Mouse (Mus musculus): ENCODE measurements around the gene Izumo1r. TPM values are rescaled to one million over a fixed set of nuclear protein-coding genes. Genes with fewer than 3 reads are reported as not detected.

Izumo1r gene
- 0.23 and 0.38 TPM in 2 replicates for polyA plus RNA-seq (2015; fragmentation: Nextera tagmentation; extraction: Ambion mirVana)

DNA sequence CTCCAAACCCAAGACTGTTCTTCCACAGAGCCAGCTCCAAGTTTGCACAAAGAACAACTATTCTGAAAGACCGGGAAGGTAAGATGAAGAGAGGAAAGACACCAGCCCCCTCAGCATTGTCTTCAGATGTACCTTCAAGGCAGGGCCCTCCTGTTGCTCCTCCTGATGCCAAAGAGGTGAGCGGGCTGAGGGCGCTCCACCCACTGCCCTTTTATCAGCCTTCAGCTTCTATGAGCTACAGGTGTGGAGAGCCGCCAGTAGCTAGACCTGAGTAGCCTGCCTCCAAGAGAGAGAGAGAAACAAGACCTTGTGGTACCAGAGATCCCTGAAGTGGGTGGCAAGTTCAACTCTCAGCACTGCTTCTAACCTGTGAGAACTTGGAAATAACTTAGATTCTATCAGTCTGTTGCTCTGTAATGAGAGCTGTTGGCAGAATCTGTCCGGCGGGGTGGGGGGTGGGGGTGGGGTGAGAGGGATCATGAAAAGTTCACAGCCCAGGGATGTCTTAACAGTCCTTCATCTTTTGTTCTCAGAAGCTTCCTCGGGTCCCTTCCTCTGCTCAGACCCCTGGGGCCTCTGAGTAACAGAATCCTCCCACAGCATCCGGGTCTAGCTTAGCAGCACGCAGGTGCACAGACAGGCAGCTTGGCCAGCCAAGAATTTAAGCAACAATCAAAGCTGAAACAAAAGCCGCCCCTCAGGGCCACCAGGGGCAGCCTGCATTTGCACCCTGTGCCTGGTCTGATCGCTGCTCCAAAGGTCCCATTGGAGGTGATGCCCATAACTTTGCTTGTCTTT is at the start of gene Izumo1r:
Izumo1r (minus strand) TSS at position 369 of the 798 bp plus-strand sequence.
- H3K9ac ChIP-seq = no peak within 1 kb of the TSS
- no peak for ATAC-seq (ENCODE audit: insufficient number of reproducible peaks, low FRiP score, low TSS enrichment, low read depth)
- peaks cover 21% of the 10 kb centered on the region for H3K4me1 ChIP-seq
- H3K4me3 ChIP-seq = no peak within 1 kb of the TSS
- H3K36me3 ChIP-seq = no peaks in the 10 kb centered on the region
- H3K27ac ChIP-seq = no peak within 1 kb of the TSS
- H3K9me3 ChIP-seq = no peaks in the 10 kb centered on the region
- no peaks in the 10 kb centered on the region for H3K27me3 ChIP-seq
- 38% methylated on average over 11 of the region's 11 CpGs for WGBS
- H3K4me2 ChIP-seq = no peak within 1 kb of the TSS

DNA sequence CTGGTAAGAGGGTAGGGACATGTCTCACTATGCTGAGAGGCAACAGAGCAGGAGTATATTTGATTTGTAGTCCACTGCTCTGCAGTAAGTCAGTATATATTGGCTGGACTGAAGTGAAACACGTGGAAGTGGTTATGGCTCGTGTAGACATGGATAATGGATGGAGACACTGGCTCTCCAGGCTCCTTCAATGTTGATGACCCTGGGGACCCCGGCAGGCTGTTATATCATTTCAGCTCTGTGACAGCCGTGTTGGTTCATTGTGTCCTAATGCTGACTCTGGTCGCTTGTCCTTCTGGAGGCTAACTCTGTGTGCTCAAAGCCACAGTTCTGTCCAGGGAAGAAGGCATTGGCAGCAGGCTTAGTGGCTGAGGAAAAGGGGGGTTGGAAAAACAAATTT is 47.3 kb upstream of the Izumo1r start:
- H3K4me2 ChIP-seq = no peak overlapping the region
- WGBS = 63% methylated on average over 5 of the region's 5 CpGs
- H3K4me3 ChIP-seq = no peak overlapping the region
- no peaks in the 10 kb centered on the region for H3K4me1 ChIP-seq
- H3K36me3 ChIP-seq = no peaks in the 10 kb centered on the region
- no peak overlapping the region for H3K27ac ChIP-seq
- no peaks in the 10 kb centered on the region for H3K27me3 ChIP-seq
- no peak for ATAC-seq (ENCODE audit: insufficient number of reproducible peaks, low FRiP score, low TSS enrichment, low read depth)
- H3K9me3 ChIP-seq = no peaks in the 10 kb centered on the region
- no peak overlapping the region for H3K9ac ChIP-seq

DNA sequence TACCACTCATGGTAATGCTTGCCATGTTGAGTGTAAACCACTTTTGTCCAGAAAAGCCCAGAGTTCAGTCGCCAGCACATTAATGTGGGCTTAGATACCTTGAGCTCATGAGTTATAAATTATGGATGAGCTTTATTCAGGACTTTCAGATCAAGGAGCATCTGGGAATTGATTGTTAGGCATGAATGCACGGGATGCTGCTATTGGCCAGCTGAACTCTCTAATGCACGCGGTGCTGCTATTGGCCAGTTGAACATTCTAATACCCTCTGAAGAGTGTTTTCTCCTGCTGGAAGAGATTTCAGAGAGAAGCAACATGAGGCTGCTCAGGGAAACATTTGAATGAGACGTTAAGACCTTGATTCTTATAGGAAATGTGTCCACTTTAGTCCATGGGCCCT is 45.1 kb upstream of the Izumo1r start:
- Histone ChIP-seq H3K9me3 (no peaks in the 10 kb centered on the region), H3K9ac (no peak overlapping the region), H3K27ac (no peak overlapping the region), H3K27me3 (no peaks in the 10 kb centered on the region), H3K4me1 (no peaks in the 10 kb centered on the region), H3K4me3 (no peak overlapping the region), H3K4me2 (no peak overlapping the region), H3K36me3 (no peaks in the 10 kb centered on the region)
- no peak for ATAC-seq (ENCODE audit: insufficient number of reproducible peaks, low FRiP score, low TSS enrichment, low read depth)
- WGBS = 86% methylated on average over 5 of the region's 5 CpGs

DNA sequence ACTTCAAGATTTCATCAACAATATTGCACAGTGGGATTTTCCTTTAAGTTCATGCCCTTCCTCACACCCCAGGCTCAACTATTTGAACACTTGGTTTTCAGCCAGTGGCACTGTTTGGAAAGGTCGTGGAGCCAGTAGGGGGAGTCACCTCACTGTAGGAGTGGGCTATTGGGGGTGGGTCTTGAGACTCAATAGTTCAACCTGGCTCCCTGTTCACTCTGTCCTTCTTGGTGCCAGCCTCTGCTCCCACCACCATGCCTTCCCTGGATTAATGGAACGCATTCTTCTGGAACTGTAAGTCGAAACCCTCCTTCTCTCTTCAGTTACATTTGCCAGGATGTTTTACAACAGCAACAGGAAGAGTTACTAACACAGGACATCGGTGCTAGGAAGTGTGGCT is 42.9 kb upstream of the Izumo1r start:
- H3K9ac ChIP-seq = no peak overlapping the region
- H3K4me2 ChIP-seq = no peak overlapping the region
- ATAC-seq (ENCODE audit: insufficient number of reproducible peaks, low FRiP score, low TSS enrichment, low read depth) = no peak
- H3K27ac ChIP-seq = no peak overlapping the region
- WGBS = 51% methylated on average over 4 of the region's 4 CpGs
- H3K9me3 ChIP-seq = no peaks in the 10 kb centered on the region
- H3K27me3 ChIP-seq = no peaks in the 10 kb centered on the region
- no peak overlapping the region for H3K4me3 ChIP-seq
- H3K36me3 ChIP-seq = no peaks in the 10 kb centered on the region
- no peaks in the 10 kb centered on the region for H3K4me1 ChIP-seq

DNA sequence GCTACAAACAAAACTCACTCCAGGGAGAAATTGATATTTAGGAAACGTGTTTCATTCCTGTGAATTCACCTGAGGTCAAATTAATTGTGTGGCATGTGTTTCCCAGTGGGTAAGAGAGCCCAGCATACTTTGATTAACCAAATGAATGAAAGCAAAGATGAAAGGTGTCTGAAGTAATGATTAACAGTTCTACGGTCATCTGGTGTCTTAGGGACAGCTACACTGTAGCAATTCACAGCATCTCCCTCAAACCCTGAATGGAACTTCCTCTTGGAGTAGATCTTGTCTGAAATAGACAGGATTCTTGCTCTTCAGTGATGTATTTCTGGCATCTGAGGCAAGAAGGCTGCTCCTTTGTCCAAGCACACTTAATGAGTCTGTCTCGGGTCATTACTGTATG is 42.2 kb upstream of the Izumo1r start:
- no peaks in the 10 kb centered on the region for H3K36me3 ChIP-seq
- 42% methylated on average over 3 of the region's 3 CpGs for WGBS
- no peak for ATAC-seq (ENCODE audit: insufficient number of reproducible peaks, low FRiP score, low TSS enrichment, low read depth)

DNA sequence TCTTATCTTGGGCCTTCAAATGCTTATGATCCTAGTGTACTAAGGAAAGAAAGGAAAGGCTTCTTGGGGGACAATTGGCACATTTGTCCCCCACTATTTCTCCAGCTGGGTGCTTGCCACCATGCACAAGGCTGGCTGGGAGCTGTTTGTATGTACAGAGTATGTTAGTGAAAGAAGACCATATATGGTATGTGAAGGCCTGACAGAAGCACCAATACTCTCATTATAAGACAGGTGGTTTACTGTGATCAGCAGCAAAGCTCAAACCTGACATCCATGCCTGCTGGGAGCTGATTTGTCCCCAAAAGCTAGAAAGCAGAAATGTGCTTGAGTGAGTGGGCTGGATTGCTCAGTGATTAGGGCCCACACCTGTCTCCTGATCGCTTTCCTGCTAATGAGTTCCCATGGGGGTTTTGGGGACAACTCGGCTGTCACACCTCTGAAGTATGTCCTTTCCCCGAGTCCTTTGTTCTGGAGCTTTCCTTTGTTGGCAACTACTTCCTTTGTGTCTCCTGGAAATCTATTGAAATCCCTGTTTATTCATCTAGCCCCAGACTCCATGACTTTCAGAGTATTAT is 38.5 kb upstream of the Izumo1r start:
- H3K9me3 ChIP-seq = no peaks in the 10 kb centered on the region
- H3K27me3 ChIP-seq = no peaks in the 10 kb centered on the region
- 0 out of 2 replicates have a peak, but pooled peaks cover 3% of the 10 kb centered on the region for H3K4me1 ChIP-seq
- no peak overlapping the region for H3K4me2 ChIP-seq
- no peaks in the 10 kb centered on the region for H3K36me3 ChIP-seq
- WGBS = 66% methylated on average over 3 of the region's 3 CpGs
- ATAC-seq (ENCODE audit: insufficient number of reproducible peaks, low FRiP score, low TSS enrichment, low read depth) = no peak
- no peak overlapping the region for H3K4me3 ChIP-seq
- no peak overlapping the region for H3K9ac ChIP-seq
- no peak overlapping the region for H3K27ac ChIP-seq

More for the DNA sequence above, 42.2 kb upstream of the Izumo1r start:
- H3K4me2 ChIP-seq = no peak overlapping the region
- H3K27me3 ChIP-seq = no peaks in the 10 kb centered on the region
- no peaks in the 10 kb centered on the region for H3K4me1 ChIP-seq
- no peaks in the 10 kb centered on the region for H3K9me3 ChIP-seq
- no peak overlapping the region for H3K27ac ChIP-seq
- no peak overlapping the region for H3K9ac ChIP-seq
- no peak overlapping the region for H3K4me3 ChIP-seq

DNA sequence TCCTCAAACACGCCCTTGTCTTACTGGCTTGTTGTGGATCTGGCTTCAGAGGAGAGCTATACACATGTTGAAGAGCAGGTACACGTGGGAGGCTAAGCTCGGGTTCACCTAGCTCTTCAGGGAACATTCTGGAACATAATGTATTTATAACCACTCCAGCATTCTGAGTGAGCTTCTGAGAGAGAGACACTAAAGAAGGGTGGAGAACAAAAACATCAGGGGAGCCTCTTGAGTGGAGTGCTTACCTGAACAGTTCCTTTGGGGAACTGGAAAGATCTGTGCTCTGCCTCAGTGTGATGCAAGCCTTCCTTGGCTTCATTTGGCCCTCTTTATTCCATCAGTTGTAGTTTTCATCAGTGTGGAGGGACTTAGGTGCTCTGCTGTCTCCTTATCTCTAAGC is 35.9 kb upstream of the Izumo1r start:
- ATAC-seq (ENCODE audit: insufficient number of reproducible peaks, low FRiP score, low TSS enrichment, low read depth) = no peak
- H3K4me2 ChIP-seq = no peak overlapping the region
- WGBS = 81% methylated on average over 3 of the region's 3 CpGs

DNA sequence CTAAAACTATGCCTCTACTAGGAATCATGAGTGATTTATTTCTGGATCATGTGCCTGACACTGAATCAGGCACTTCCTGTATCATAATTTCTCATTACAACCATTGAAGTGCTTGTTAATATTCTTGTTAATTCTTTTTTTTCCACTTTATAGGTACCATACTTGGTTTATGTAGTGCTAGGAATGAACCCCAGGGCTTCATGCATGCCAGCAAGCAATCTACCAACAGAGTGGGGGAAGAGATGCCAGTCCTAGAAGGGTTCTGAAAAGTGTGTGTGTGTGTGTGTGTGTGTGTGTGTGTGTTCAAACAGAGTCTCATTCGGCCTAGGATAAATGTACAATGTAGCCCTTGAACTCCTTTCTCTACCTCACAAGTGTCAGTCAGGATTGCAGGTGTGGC is 33.6 kb upstream of the Izumo1r start:
- Histone ChIP-seq H3K4me3 (no peak overlapping the region), H3K4me1 (peaks cover 7% of the 10 kb centered on the region; the same call in 1 of the 2 replicates), H3K27ac (no peak overlapping the region), H3K36me3 (no peaks in the 10 kb centered on the region), H3K4me2 (no peak overlapping the region), H3K9me3 (no peaks in the 10 kb centered on the region), H3K9ac (no peak overlapping the region), H3K27me3 (no peaks in the 10 kb centered on the region)
- 37% methylated on average over 1 of the region's 1 CpGs for WGBS
- ATAC-seq (ENCODE audit: insufficient number of reproducible peaks, low FRiP score, low TSS enrichment, low read depth) = no peak

More for the DNA sequence above, 35.9 kb upstream of the Izumo1r start:
- Histone ChIP-seq H3K9me3 (no peaks in the 10 kb centered on the region), H3K36me3 (no peaks in the 10 kb centered on the region), H3K27ac (no peak overlapping the region), H3K27me3 (no peaks in the 10 kb centered on the region), H3K4me3 (no peak overlapping the region), H3K9ac (no peak overlapping the region), H3K4me1 (peaks cover 7% of the 10 kb centered on the region; the same call in 1 of the 2 replicates)

DNA sequence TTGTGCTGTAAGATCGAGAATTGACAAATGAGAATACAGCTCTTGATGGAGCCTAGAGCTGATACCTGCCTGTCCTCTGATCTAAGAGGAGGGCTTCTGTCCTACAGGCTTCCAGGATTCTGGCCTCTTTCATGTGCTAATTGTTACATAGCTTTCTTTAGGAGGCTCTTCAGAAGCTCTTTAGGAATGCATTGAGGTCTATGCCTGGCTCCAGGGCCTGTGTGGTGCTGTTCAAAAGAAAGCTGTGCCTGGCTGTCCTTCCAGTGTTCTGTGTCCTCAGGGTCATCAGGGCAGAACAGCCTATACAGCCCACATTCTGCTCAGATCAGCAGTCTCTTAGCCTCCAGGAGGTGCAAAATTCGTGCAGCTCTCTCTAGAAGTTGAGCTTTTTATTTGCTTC is 31.1 kb upstream of the Izumo1r start:
- H3K4me3 ChIP-seq = no peak overlapping the region
- ATAC-seq (ENCODE audit: insufficient number of reproducible peaks, low FRiP score, low TSS enrichment, low read depth) = no peak
- no peak overlapping the region for H3K27ac ChIP-seq
- no peaks in the 10 kb centered on the region for H3K36me3 ChIP-seq
- H3K9me3 ChIP-seq = no peaks in the 10 kb centered on the region
- peaks cover 7% of the 10 kb centered on the region; the same call in 1 of the 2 replicates for H3K4me1 ChIP-seq
- no peak overlapping the region for H3K9ac ChIP-seq
- no peaks in the 10 kb centered on the region for H3K27me3 ChIP-seq
- WGBS = 62% methylated on average over 2 of the region's 2 CpGs
- no peak overlapping the region for H3K4me2 ChIP-seq

DNA sequence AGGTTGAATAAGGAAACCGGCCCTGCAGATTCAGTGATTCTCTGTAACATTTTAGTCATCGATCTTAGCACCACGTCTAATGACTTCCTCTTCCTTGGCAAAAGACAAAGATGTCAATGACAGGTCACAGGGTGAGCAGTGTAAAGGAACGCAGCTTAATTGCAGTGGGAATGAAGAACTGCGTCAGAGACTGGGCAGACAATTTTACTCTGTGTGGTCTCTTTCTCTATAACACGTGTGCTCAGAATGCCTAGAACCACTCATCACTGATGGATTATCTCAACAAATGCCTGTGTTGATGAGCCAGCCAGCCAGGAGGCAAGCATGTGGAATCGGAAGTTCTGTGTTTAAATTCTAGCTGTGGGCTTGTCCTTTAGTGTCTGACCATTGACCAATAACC is 28.2 kb upstream of the Izumo1r start:
- H3K9me3 ChIP-seq = no peaks in the 10 kb centered on the region
- peaks cover 3% of the 10 kb centered on the region; the same call in 1 of the 2 replicates for H3K4me1 ChIP-seq
- H3K4me3 ChIP-seq = no peak overlapping the region
- WGBS = 57% methylated on average over 7 of the region's 7 CpGs
- H3K9ac ChIP-seq = no peak overlapping the region
- no peak for ATAC-seq (ENCODE audit: insufficient number of reproducible peaks, low FRiP score, low TSS enrichment, low read depth)
- no peak overlapping the region for H3K4me2 ChIP-seq
- no peaks in the 10 kb centered on the region for H3K36me3 ChIP-seq
- H3K27me3 ChIP-seq = no peaks in the 10 kb centered on the region
- no peak overlapping the region for H3K27ac ChIP-seq

DNA sequence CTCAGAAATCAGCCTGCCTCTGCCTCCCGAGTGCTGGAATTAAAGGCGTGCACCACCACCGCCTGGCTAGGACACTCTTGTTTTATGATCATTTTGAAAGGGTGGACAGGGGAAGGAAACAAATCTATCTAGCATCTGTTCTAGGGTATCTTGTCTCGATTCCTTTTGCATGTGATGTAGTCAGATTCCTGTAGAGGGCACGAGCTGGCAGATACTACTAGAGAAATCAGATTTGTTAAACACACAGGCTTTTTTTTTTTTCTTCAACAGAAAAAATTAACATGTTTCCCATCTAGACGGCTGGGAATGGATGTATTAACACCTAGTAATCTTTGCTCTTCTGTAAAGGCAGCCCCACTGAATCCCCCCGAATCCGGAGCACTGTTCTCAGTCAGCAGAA is 27.5 kb upstream of the Izumo1r start:
- no peak overlapping the region for H3K4me2 ChIP-seq
- 81% methylated on average over 8 of the region's 8 CpGs for WGBS
- no peaks in the 10 kb centered on the region for H3K9me3 ChIP-seq
- H3K9ac ChIP-seq = no peak overlapping the region
- H3K36me3 ChIP-seq = no peaks in the 10 kb centered on the region
- no peak overlapping the region for H3K4me3 ChIP-seq
- no peaks in the 10 kb centered on the region for H3K4me1 ChIP-seq
- H3K27ac ChIP-seq = no peak overlapping the region
- no peaks in the 10 kb centered on the region for H3K27me3 ChIP-seq
- no peak for ATAC-seq (ENCODE audit: insufficient number of reproducible peaks, low FRiP score, low TSS enrichment, low read depth)

DNA sequence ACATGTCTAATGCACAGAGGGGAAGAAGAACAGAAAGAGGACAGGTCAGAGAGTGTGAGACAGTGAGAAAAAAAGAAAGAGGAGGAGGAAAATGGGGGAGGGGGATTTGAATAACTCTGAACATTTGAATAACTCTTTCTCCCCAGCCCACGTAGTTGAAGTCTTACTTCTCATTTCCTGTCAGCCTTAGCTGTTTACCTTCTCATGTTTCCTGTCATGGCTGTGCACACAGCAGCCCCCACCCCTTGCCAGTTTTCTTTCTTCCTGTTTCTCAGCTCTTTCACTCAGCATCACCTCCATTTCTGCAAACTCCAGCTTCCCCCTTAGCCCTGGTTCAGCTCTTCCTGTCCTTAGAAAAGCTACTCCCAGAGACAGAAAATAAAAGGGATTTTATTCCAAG is 22.8 kb upstream of the Izumo1r start:
- WGBS = 14% methylated on average over 1 of the region's 1 CpGs
- Histone ChIP-seq H3K4me3 (no peak overlapping the region), H3K27ac (no peak overlapping the region), H3K27me3 (no peaks in the 10 kb centered on the region), H3K9ac (no peak overlapping the region), H3K9me3 (no peaks in the 10 kb centered on the region), H3K36me3 (no peaks in the 10 kb centered on the region), H3K4me2 (no peak overlapping the region), H3K4me1 (no peaks in the 10 kb centered on the region)
- no peak for ATAC-seq (ENCODE audit: insufficient number of reproducible peaks, low FRiP score, low TSS enrichment, low read depth)
